Comparison of ENCODE assay signal across 18 mouse cellular contexts in the genomic region with DNA sequence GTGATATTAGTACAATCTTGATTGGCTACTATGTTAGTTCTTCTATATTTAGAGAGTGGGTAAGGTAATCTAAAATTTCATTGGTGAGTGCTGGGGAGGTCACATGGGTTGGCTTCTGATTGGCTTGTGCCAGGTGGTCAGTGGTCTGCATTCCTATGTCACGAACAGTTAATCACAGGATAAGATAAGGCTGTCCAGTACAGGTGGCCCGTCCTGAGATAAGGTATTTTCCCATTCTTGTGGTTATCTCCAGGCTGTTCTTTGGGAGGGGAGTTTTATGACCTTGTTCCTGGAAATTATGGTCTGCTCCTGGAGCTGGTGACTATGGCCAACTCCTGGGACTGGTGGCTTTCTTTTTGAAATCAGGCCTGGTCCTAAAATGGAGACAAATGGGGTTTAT.
"Had no signal": no experiment of that assay in that cellular context is flagged by ENCODE, and none has a peak within 500 bp of the region (broad histone marks: within the 10 kb centered on the region; RNA-seq: fewer than 3 reads in every experiment).

No protein-coding gene starts in this region.

- H3K4me2 ChIP-seq: liver, embryonic 13.5 days; lung, embryonic 14.5 days; neural tube, embryonic 12.5 days; neural tube, embryonic 15.5 days had no signal

- H3K4me3 ChIP-seq: layer of hippocampus, adult 2 months; left cerebral cortex, adult 2 months; liver, embryonic 13.5 days; megakaryocyte, embryonic 14.5 days; midbrain, embryonic 10.5 days; neural tube, embryonic 12.5 days; neural tube, embryonic 15.5 days had no signal

- H3K27ac ChIP-seq: kidney, postnatal 0 days; layer of hippocampus, adult 2 months; left cerebral cortex, adult 2 months; liver, embryonic 13.5 days; midbrain, embryonic 10.5 days; neural tube, embryonic 12.5 days; neural tube, embryonic 15.5 days had no signal

- H3K4me1 ChIP-seq: liver, embryonic 13.5 days had no signal

- H3K9me3 ChIP-seq: liver, embryonic 13.5 days; megakaryocyte, embryonic 14.5 days; midbrain, embryonic 10.5 days; neural tube, embryonic 12.5 days; neural tube, embryonic 15.5 days had no signal

- ATAC-seq: lung, postnatal 0 days had no signal

- DNase-seq: kidney, adult 18-20 months; kidney, postnatal 25 days; layer of hippocampus, postnatal 36 days; liver, embryonic 13.5 days; lung, embryonic 14.5 days; midbrain, embryonic 14.5 days; right cerebral cortex, adult 18-20 months; right cerebral cortex, postnatal 14 days; right cerebral cortex, postnatal 4 days; thymus, postnatal 36 days had no signal

- H3K9ac ChIP-seq: liver, embryonic 13.5 days; lung, embryonic 14.5 days; neural tube, embryonic 12.5 days; neural tube, embryonic 15.5 days had no signal

- H3K27me3 ChIP-seq: liver, embryonic 13.5 days; megakaryocyte, embryonic 14.5 days; neural tube, embryonic 12.5 days; neural tube, embryonic 15.5 days had no signal

- H3K36me3 ChIP-seq: liver, embryonic 13.5 days; neural tube, embryonic 12.5 days; neural tube, embryonic 15.5 days had no signal
